Mouse (Mus musculus) thymus, adult 2 months (tissue): ENCODE measurements at regions not wholly inside any gene's neighbourhood (a gene's known extent, or its start where the extent isn't known, plus 50 kb on each side); places are given as distances from the start of the nearest gene placed in this dataset.

ENCODE experiments used
- DNase-seq: peaks from one replicate; pipeline ENCODE4 v3.0.0; 2021
- H3K27ac ChIP-seq: fragments of 200-500 bp; 2 replicates; pipeline ENCODE4 v1.5.1; 2012; ENCODE audit warnings: low read length, control low read depth; ENCODE audit not compliant: control insufficient read depth, insufficient read depth
- H3K27me3 ChIP-seq: fragments of 200-500 bp; 2 replicates; pipeline ENCODE4 v1.6.1; 2012; ENCODE audit warnings: mild to moderate bottlenecking, low read length, moderate library complexity, mixed read lengths; ENCODE audit not compliant: control insufficient read depth, insufficient read depth
- H3K36me3 ChIP-seq: fragments of 200-500 bp; 2 replicates; pipeline ENCODE4 v1.6.1; 2012; ENCODE audit warnings: mild to moderate bottlenecking, low read length, moderate library complexity; ENCODE audit not compliant: control insufficient read depth, insufficient read depth
- H3K4me1 ChIP-seq: fragments of 200-500 bp; replicated peaks from 2 replicates; pipeline ENCODE4 v1.6.1; 2012; ENCODE audit warnings: low read length; ENCODE audit not compliant: control insufficient read depth, insufficient read depth
- H3K4me3 ChIP-seq: fragments of 200-500 bp; 2 replicates; pipeline ENCODE4 v1.5.1; 2012; ENCODE audit warnings: mild to moderate bottlenecking, low read length, control low read depth, moderate library complexity; ENCODE audit not compliant: control insufficient read depth, insufficient read depth
- CTCF ChIP-seq: fragments of 200-500 bp; IDR thresholded peaks from 2 replicates; pipeline ENCODE4 v1.5.1; 2012; ENCODE audit warnings: mild to moderate bottlenecking, control low read depth, low read length, moderate library complexity, borderline replicate concordance; ENCODE audit not compliant: control insufficient read depth, poor library complexity, insufficient read depth; ENCODE audit errors: extremely low read depth
- POLR2A ChIP-seq: fragments of 200-500 bp; IDR thresholded peaks from 2 replicates; pipeline ENCODE4 v1.6.1; 2012; ENCODE audit warnings: mild to moderate bottlenecking, low read length, control low read depth, moderate library complexity; ENCODE audit not compliant: control insufficient read depth, poor library complexity, insufficient read depth; ENCODE audit errors: extremely low read depth
- WGBS: fragments of 180-500 bp; shearing (Covaris S2); methylation state at CpG from one replicate; pipeline ENCODE4 v1.1.7; 2018; 5-methylcytosine and 5-hydroxymethylcytosine counted together

DNA sequence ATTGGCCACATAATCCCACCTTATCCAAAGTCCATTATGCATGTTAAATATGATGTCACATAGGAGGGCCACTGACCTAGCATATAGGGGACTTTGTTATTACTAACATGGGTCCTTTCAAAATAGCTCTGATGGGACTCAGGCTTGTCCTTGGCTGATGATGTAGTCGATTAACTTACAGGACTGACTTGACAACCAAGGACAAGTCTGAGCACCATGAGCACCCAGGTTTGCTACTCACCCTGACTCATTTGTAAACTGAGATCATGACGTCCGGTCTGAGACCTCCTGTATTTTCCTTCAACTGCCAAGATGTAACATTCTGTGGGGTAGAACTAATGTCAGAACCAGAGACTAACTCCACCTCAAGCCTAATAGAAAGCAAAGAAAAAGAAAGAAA, 159.3 kb upstream of the 4933402D24Rik start:
- no peak overlapping the region for H3K4me3 ChIP-seq
- 93% methylated on average over 3 of the region's 3 CpGs for WGBS
- DNase-seq: no peak
- no peaks in the 10 kb centered on the region for H3K4me1 ChIP-seq
- no peaks in the 10 kb centered on the region for H3K36me3 ChIP-seq
- no peaks in the 10 kb centered on the region for H3K27me3 ChIP-seq
- no peak for TF ChIP-seq CTCF
- no peak for TF ChIP-seq POLR2A
- H3K27ac ChIP-seq: no peak overlapping the region

- no peak for DNase-seq
- Histone ChIP-seq H3K36me3 (no peaks in the 10 kb centered on the region), H3K4me3 (no peak overlapping the region), H3K4me1 (no peaks in the 10 kb centered on the region), H3K27me3 (no peaks in the 10 kb centered on the region), H3K27ac (no peak overlapping the region)
- TF ChIP-seq CTCF (no peak), POLR2A (no peak)
- WGBS: 83% methylated on average over 8 of the region's 8 CpGs
Observed at GRCm38 (mm10) chr1:63920181-63920933, 151.3 kb upstream of the 4933402D24Rik start.

GRCm38 (mm10) chr1:63918200-63918599, 149.1 kb upstream of the 4933402D24Rik start:
- no peak for DNase-seq
- H3K36me3 ChIP-seq: no peaks in the 10 kb centered on the region
- H3K4me3 ChIP-seq: no peak overlapping the region
- no peaks in the 10 kb centered on the region for H3K4me1 ChIP-seq
- H3K27ac ChIP-seq: no peak overlapping the region
- H3K27me3 ChIP-seq: no peaks in the 10 kb centered on the region
- TF ChIP-seq CTCF (no peak), POLR2A (no peak)
- 81% methylated on average over 7 of the region's 7 CpGs for WGBS

GRCm38 (mm10) chr1:63916907-63917650, 148.0 kb upstream of the 4933402D24Rik start:
- TF ChIP-seq CTCF: no peak
- TF ChIP-seq POLR2A: no peak
- Histone ChIP-seq H3K27me3 (no peaks in the 10 kb centered on the region), H3K36me3 (no peaks in the 10 kb centered on the region), H3K4me3 (no peak overlapping the region), H3K4me1 (no peaks in the 10 kb centered on the region), H3K27ac (no peak overlapping the region)
- WGBS: 92% methylated on average over 7 of the region's 7 CpGs
- no peak for DNase-seq

DNA sequence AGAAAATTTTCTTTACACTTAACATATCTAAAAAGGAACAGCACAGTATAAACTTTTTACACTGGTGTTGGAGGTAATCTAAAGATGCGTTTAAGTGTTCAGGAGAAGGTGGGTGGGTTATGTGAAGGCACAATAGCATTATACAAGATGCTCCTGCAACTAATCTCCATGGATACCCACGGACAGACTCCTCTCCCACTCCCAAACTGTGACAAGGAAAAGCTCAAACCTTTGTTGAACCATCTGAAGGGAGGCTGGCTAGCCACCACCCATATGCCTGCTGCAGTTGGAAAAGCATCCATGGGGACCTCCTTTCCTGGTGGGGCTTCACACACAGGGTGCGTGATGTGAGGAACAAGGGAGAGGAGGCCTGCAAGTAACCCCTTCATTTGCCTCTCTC, 141.7 kb upstream of the 4933402D24Rik start:
- no peak for DNase-seq
- Histone ChIP-seq H3K36me3 (no peaks in the 10 kb centered on the region), H3K27ac (no peak overlapping the region), H3K27me3 (no peaks in the 10 kb centered on the region), H3K4me3 (no peak overlapping the region), H3K4me1 (no peaks in the 10 kb centered on the region)
- WGBS: 93% methylated on average over 3 of the region's 3 CpGs
- TF ChIP-seq CTCF (no peak), POLR2A (no peak)

GRCm38 (mm10) chr1:63909191-63909590, 140.1 kb upstream of the 4933402D24Rik start:
- no peak for DNase-seq
- Histone ChIP-seq H3K27ac (no peak overlapping the region), H3K27me3 (no peaks in the 10 kb centered on the region), H3K4me3 (no peak overlapping the region), H3K4me1 (no peaks in the 10 kb centered on the region), H3K36me3 (no peaks in the 10 kb centered on the region)
- WGBS: 51% methylated on average over 2 of the region's 2 CpGs
- TF ChIP-seq POLR2A: no peak
- TF ChIP-seq CTCF: no peak

DNA sequence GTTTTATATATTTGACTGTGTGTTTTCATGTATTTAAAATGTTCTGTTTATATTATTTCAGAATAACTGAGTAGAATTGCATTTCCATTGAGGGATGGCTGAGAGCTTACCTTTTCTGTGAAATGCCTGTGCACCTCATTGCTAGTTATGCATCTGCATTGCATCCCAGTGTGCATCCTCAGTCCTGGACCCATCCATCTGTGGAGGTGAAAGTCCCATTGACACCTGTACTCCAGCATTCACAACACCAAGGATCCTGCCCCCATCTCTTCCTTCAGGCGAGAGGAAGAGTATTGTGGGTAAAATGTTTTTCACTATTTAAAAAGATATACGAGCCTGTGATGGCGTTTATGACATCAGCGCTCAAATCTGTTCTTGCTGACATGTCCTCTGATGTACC, 134.6 kb upstream of the 4933402D24Rik start:
- Histone ChIP-seq H3K27ac (no peak overlapping the region), H3K4me3 (no peak overlapping the region), H3K36me3 (no peaks in the 10 kb centered on the region), H3K27me3 (no peaks in the 10 kb centered on the region), H3K4me1 (no peaks in the 10 kb centered on the region)
- no peak for DNase-seq
- 94% methylated on average over 4 of the region's 4 CpGs for WGBS
- no peak for TF ChIP-seq CTCF
- no peak for TF ChIP-seq POLR2A
